Mouse (Mus musculus) CH12.LX (cell line): ENCODE results near the gene Ly6g6e. TPM values are rescaled to one million over a fixed set of nuclear protein-coding genes. Genes with fewer than 3 reads are reported as not detected.

ENCODE experiments used
- DNase-seq: peaks from one replicate; pipeline ENCODE4 v3.0.0-alpha.2; 2013; ENCODE audit errors: extremely low read depth
- H3K27ac ChIP-seq: 2 replicates; pipeline ENCODE4 v1.5.1; 2012; ENCODE audit warnings: low read depth, mild to moderate bottlenecking, control low read depth, moderate library complexity; ENCODE audit not compliant: insufficient read depth
- H3K27me3 ChIP-seq: replicated peaks from 2 replicates; pipeline ENCODE3; 2012; ENCODE audit warnings: inconsistent platforms
- H3K36me3 ChIP-seq, 2 experiments: replicated peaks in 1 of 2; 2 replicates each; pipeline versions ENCODE3 to v1.6.1; 2012; ENCODE audit warnings: inconsistent platforms in 1 of 2, low read length in 1 of 2, mild to moderate bottlenecking in 1 of 2, mixed read lengths in 1 of 2, moderate library complexity in 1 of 2; ENCODE audit not compliant: control insufficient read depth in 1 of 2, insufficient read depth in 1 of 2
- H3K4me1 ChIP-seq, 2 experiments: 2 replicates each; pipeline ENCODE4 v1.6.1; 2012; ENCODE audit warnings: inconsistent platforms in 1 of 2, moderate library complexity in 1 of 2; ENCODE audit not compliant: insufficient read depth in 2 of 2, control insufficient read depth in 1 of 2
- H3K4me2 ChIP-seq: 2 replicates; pipeline ENCODE4 v1.6.1; 2012; ENCODE audit warnings: low read depth, mild to moderate bottlenecking, control low read depth; ENCODE audit not compliant: poor library complexity, insufficient read depth, severe bottlenecking
- H3K4me3 ChIP-seq, 3 experiments: fragments of 150-350 bp in 1 of 3; sonication (generic) in 1 of 3; replicated peaks in 1 of 3; 2 replicates each; pipeline versions ENCODE3 to v1.5.1; 2011 to 2012; ENCODE audit warnings: low read depth in 2 of 3, low read length in 2 of 3, mild to moderate bottlenecking in 2 of 3, moderate library complexity in 2 of 3, control low read depth in 1 of 3, improper control_type of control experiment in 1 of 3, inconsistent platforms in 1 of 3, mixed read lengths in 1 of 3; ENCODE audit not compliant: poor library complexity in 1 of 3
- H3K79me2 ChIP-seq: replicated peaks from 2 replicates; pipeline ENCODE4 v1.6.1; 2012; ENCODE audit warnings: mild to moderate bottlenecking, moderate library complexity; ENCODE audit not compliant: control insufficient read depth, poor library complexity, insufficient read depth, severe bottlenecking; ENCODE audit errors: extremely low read depth
- H3K9ac ChIP-seq: 2 replicates; pipeline ENCODE4 v1.6.1; 2012; ENCODE audit warnings: low read depth, mild to moderate bottlenecking, control low read depth, moderate library complexity; ENCODE audit not compliant: insufficient read depth
- H3K9me3 ChIP-seq: replicated peaks from 2 replicates; pipeline ENCODE3; 2012; ENCODE audit warnings: low read length, inconsistent platforms, mixed read lengths
- CTCF ChIP-seq, 2 experiments: IDR thresholded peaks in 1 of 2; conservative IDR thresholded peaks in 1 of 2; 2 replicates each; pipeline ENCODE4 v1.5.1; 2011 to 2012; ENCODE audit warnings: low read depth in 2 of 2, low read length in 2 of 2, improper control_type of control experiment in 1 of 2, inconsistent platforms in 1 of 2, mild to moderate bottlenecking in 1 of 2, moderate library complexity in 1 of 2
- GABPA ChIP-seq: IDR thresholded peaks from 2 replicates; pipeline ENCODE4 v1.6.1; 2012; ENCODE audit warnings: low read depth, low read length, improper control_type of control experiment, inconsistent platforms; ENCODE audit not compliant: insufficient replicate concordance
- JUN ChIP-seq: IDR thresholded peaks from 2 replicates; pipeline ENCODE4 v1.6.1; 2011; ENCODE audit warnings: low read depth, mild to moderate bottlenecking, low read length, improper control_type of control experiment, moderate library complexity; ENCODE audit not compliant: insufficient read depth
- MAX ChIP-seq: IDR thresholded peaks from 2 replicates; pipeline ENCODE4 v1.6.1; 2011; ENCODE audit warnings: low read length, improper control_type of control experiment
- MYC ChIP-seq: IDR thresholded peaks from 2 replicates; pipeline ENCODE4 v1.6.1; 2011; ENCODE audit warnings: low read depth, mild to moderate bottlenecking, improper control_type of control experiment, low read length
- NELFE ChIP-seq: IDR thresholded peaks from 2 replicates; pipeline ENCODE4 v1.6.1; 2011; ENCODE audit warnings: low read depth, low read length, improper control_type of control experiment
- NRF1 ChIP-seq: IDR thresholded peaks from 2 replicates; pipeline ENCODE4 v1.6.1; 2014; ENCODE audit warnings: low read depth, mild to moderate bottlenecking, inconsistent platforms, low read length, improper control_type of control experiment, moderate library complexity
- POLR2A ChIP-seq: IDR thresholded peaks from 2 replicates; pipeline ENCODE4 v1.6.1; 2011; ENCODE audit warnings: low read depth, mild to moderate bottlenecking, improper control_type of control experiment, low read length
- SIN3A ChIP-seq: IDR thresholded peaks from 2 replicates; pipeline ENCODE4 v1.6.1; 2012; ENCODE audit warnings: low read length, improper control_type of control experiment, inconsistent platforms
- SMC3 ChIP-seq: IDR thresholded peaks from 2 replicates; pipeline ENCODE4 v1.6.1; 2011; ENCODE audit warnings: low read depth, low read length, improper control_type of control experiment
- UBTF ChIP-seq: IDR thresholded peaks from 2 replicates; pipeline ENCODE4 v1.6.1; 2012; ENCODE audit warnings: low read depth, mild to moderate bottlenecking, inconsistent platforms, low read length, improper control_type of control experiment, moderate library complexity
- USF1 ChIP-seq: IDR thresholded peaks from 2 replicates; pipeline ENCODE4 v1.6.1; 2014; ENCODE audit warnings: low read depth, mild to moderate bottlenecking, inconsistent platforms, low read length, improper control_type of control experiment
- ZKSCAN1 ChIP-seq: IDR thresholded peaks from 2 replicates; pipeline ENCODE4 v1.6.1; 2012; ENCODE audit warnings: low read depth, inconsistent platforms, low read length, improper control_type of control experiment, borderline replicate concordance
- ZNF384 ChIP-seq: IDR thresholded peaks from 2 replicates; pipeline ENCODE4 v1.6.1; 2012; ENCODE audit warnings: low read depth, low read length, improper control_type of control experiment, inconsistent platforms
- dilution Hi-C: fragments of 300-500 bp; cut with MboI; formaldehyde crosslinking; loops from 2 replicates; pipeline ENCODE4 v1.14.3; 2020; ENCODE audit warnings: low sequenced_read_pairs; ENCODE audit not compliant: extremely low pct_unique_long_range_greater_than_20kb, extremely low pct_ligation_motif_present
- in situ Hi-C: fragments of 300-500 bp; cut with MboI; formaldehyde crosslinking; loops from 3 replicates; pipeline ENCODE4 v1.14.3; 2019; ENCODE audit warnings: low sequenced_read_pairs, low pct_ligation_motif_present, low pct_unique_long_range_greater_than_20kb, mixed read lengths
- polyA plus RNA-seq: library from polyadenylated mRNA; unstranded; fragments of >175 nt; gene quantifications from 2 replicates; pipeline ENCODE4 v1.2.1, GENCODE M21; 2012; ENCODE audit warnings: low read depth; ENCODE audit not compliant: insufficient read length
- total RNA-seq, 2 experiments: library from RNA; depleted of rRNA; stranded (reverse); fragments of 300-350 nt in 1 of 2; fragments of >200 nt in 1 of 2; gene quantifications; 2 replicates each; pipeline ENCODE4 v1.2.3; 2012 to 2014

The Ly6g6e gene
- total and polyA plus RNA-seq, 3 experiments, result not detected

DNA sequence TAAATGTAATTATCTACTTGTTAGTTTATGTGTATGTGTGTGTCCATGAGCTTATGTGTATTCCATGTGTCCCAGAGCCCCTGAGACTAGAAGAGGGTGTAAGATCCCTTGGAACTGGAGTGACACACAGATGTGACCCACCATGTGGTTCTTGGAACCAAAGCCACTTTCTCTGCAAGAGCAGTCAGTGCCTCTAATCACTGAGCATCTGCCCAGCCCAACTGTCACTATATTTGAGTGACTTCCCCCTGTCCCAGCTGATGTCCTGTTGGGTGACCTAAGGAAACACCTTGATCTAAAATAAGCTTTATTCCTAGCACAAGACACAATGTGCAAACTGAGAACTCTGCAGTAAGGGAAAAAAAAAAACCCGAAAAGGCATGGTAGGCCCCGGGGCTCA lies 48.4 kb upstream of the Ly6g6e start:
- H3K79me2 ChIP-seq, result no peaks in the 10 kb centered on the region; the same call in none of the 2 replicates
- no peak overlapping the region for H3K4me3 ChIP-seq
- TF ChIP-seq ZNF384 (no peak), USF1 (no peak), JUN (no peak), POLR2A (no peak), NELFE (no peak), NRF1 (no peak), UBTF (no peak), MAX (no peak), GABPA (no peak), MYC (no peak)
- dilution Hi-C loops, result no loop called here
- DNase-seq, result no peak
- peak overlapping the region; percentile 70; the same call in 1 of the 2 replicates for H3K9ac ChIP-seq
- H3K4me2 ChIP-seq, result 0 out of 2 replicates have a peak overlapping the region, but pooled peaks have one; percentile 14
- peaks cover 20 to 78% of the 10 kb centered on the region in 2 experiments for H3K4me1 ChIP-seq
- H3K27ac ChIP-seq, result peak overlapping the region; percentile 26; the same call in 1 of the 2 replicates
- peaks cover 4 to 54% of the 10 kb centered on the region in 2 experiments for H3K36me3 ChIP-seq
- no peaks in the 10 kb centered on the region for H3K27me3 ChIP-seq
- in situ Hi-C loops, result loop anchor here (10.0 kb wide), 1 partner anchor 86 kb away; the partner anchor contains the start of gene Ly6g5b
- no peaks in the 10 kb centered on the region for H3K9me3 ChIP-seq

DNA sequence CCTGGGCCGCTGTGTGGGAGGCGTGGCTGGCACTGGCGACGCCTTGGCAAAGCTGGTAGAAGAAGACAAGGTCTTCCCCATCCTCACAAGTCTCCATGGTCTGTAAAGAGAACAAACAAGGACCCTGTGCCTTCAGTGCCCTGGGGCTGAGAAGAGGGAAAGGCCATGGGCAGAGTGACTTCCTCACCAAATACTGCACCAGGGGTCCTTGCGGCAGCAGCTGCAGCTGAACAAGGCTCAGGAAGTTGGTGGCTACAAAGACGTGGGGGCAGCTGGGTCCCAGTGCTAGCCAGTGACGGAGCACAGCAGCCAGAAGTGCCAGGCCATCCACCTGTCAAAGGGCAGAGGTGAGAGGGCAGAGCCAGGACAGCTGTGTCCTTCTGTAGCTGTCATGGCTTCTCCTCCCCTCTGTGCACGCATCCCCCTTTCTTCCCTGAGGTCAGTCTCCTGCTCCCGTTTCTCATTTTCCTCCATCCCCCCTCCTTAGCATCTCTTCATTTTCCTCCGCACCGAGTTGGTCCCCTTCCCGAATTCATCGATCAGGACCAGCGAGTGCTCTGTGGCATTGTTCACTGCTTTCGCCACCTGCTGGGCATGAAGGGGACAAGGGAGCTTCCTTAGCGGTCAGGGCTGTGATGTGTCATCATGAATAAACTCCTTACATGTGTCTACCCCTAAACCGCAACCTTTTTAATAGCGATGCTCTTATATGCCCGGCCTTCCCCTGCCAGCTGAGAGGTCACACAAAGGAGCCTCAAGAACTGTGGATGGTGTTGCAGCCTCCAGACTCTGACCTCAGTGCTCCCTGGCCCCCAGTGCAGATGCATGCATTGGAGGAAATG lies 46.8 kb upstream of the Ly6g6e start:
- TF ChIP-seq SIN3A (no peak), USF1 (no peak), UBTF (no peak), SMC3 (peak; percentile 32; the same call in 1 of the 2 replicates), ZKSCAN1 (no peak), JUN (no peak), NRF1 (no peak), CTCF (conservative IDR thresholded peaks at IDR 0.05 in 1 of 2, IDR thresholded peaks at IDR 0.05 in 1 of 2; ENCODE audit: low read depth in 2 of 2, low read length in 2 of 2) (peak in 1 of 2 experiments; percentile 52; a peak in 2 of 4 replicates)
- H3K27me3 ChIP-seq, result no peaks in the 10 kb centered on the region
- no peak for DNase-seq
- in situ Hi-C loops, result loop anchor here (10.0 kb wide), 1 partner anchor 85 kb away; the partner anchor contains the start of gene Ly6g5b
- no peak overlapping the region for H3K4me3 ChIP-seq
- dilution Hi-C loops, result no loop called here
- peaks cover 16 to 63% of the 10 kb centered on the region in 2 experiments for H3K4me1 ChIP-seq
- no peaks in the 10 kb centered on the region; the same call in none of the 2 replicates for H3K79me2 ChIP-seq
- H3K4me2 ChIP-seq, result no peak overlapping the region
- no peak overlapping the region for H3K27ac ChIP-seq
- H3K36me3 ChIP-seq, result peaks cover 4 to 39% of the 10 kb centered on the region in 2 experiments
- no peaks in the 10 kb centered on the region for H3K9me3 ChIP-seq
- no peak overlapping the region for H3K9ac ChIP-seq
